Mouse (Mus musculus): ENCODE measurements around the gene Adgra3.

Adgra3 gene

DNA sequence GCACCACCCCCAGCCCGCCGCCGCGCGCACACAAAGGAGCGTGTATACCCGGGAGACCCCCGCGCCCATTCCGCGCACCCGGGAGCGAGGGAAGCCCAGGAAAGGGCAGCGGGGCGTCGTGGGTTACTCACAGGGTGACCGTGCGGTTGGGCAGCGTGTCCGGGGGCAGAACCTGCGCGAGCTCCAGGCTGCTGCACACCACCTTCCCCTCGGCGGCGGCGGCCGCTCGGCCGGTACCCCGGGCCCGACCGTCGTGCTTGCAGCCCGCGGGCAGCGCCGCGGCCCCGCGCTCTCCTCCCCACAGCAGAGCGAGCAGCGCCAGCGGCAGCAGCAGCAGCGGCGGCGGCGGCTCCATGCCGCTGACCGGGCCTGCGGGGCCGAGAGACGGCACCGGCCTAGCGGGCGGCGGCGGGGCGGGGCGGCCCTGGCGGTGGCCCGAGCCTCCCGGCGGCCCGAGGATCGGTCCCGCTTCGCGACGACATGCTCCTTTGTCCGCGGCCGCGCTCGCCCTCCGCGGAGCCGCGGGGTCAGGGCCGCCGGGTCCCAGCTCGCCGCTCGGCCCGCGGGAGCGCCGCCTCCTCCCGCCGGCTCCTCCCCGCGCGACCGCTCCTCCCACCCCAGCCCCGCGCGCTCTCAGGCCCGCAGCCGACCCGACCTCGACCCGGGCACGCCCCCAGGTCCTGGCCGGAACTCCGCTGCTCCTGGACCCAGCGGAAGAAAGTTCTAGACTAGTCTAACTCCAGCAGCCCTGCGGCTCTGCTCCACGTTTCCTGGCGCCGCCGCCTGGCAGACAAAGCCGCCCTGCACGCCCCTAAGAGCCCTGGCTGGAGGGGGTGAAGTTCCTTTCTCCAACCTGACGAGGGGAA, at the start of gene Adgra3:
Gene Adgra3 (minus strand): TSS at position 586 of the 866 bp plus-strand sequence.
- peak; percentile 81 for DNase-seq (ENCODE audit: low read depth, low spot score)

DNA sequence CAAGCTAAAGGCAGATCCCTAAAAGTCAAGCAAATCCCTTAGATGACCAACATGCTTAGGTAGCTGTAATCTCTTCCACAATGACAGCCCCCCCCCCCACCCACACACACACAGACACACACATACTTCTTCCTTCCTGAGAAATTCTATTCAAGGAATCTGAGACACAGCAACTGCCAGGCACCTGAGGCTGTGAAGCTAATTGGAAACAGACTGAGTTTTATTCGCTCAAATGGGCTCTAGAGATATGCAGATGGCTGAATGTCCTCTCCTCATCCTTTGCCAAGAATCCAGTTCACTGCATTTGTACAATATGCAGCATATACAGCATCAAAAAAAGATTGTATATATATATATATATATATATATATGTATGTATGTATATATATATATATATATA, 24.6 kb upstream of the Adgra3 start:
- no peak for DNase-seq (ENCODE audit: low read depth, low spot score)

DNA sequence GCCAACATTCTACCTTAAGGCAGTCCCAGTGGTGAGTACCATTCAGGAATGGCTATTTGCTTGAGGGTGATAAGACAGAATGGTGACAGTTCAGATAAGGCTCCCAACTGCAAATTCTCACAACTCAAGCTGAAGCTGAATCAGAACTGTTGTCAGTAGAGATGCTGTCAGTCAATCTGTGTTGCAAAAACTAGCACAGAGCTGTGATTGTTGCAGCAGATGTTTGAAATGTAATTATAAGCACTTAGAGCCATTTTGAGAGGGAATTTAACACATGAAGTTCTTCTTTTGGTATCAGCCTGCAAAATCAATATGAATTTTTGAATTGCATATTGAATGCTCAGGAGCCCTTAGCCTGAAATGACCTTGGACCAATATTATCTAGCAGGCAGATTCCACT, 15.4 kb upstream of the Adgra3 start:
- no peak for DNase-seq (ENCODE audit: low read depth, low spot score)

DNA sequence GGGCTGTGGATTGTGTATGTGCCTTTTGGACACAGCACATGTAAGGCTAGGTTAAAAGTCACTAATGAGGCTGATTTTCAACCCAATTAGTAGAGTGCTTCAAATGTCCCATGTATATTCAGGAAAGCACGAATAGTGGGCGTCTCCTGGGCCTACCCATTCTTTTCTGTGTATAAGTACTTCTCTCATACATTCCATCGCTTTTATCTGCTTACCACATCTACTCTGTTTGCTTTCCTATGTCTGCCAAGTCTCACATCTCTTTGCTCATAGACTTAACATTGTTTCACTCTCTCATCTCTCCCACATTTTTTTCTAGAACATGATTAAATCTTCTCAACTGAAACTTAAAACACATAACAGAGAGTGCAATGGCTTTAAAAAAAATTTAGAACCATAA, 5.4 kb upstream of the Adgra3 start:
- no peak for DNase-seq (ENCODE audit: low read depth, low spot score)

DNA sequence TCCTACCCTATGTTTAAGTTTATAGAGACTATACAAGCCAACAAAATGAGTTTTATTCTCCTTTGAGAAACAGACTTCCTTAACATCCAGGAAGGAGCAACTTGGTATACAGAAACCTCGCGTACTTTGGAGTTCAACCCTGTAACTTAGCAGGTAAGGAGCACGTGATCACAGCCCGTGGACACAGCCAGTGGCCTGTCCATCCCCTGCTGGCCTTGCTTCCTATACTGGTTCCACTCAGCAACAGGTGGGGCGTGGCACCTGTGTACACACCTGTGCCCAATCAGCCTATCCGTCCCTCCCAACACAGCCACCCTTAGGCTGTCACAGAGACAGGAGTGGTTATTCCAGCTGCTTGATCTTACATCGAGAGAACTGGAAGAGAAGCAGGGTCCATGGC, 780 bp upstream of the Adgra3 start:
- no peak for DNase-seq (ENCODE audit: low read depth, low spot score)

DNA sequence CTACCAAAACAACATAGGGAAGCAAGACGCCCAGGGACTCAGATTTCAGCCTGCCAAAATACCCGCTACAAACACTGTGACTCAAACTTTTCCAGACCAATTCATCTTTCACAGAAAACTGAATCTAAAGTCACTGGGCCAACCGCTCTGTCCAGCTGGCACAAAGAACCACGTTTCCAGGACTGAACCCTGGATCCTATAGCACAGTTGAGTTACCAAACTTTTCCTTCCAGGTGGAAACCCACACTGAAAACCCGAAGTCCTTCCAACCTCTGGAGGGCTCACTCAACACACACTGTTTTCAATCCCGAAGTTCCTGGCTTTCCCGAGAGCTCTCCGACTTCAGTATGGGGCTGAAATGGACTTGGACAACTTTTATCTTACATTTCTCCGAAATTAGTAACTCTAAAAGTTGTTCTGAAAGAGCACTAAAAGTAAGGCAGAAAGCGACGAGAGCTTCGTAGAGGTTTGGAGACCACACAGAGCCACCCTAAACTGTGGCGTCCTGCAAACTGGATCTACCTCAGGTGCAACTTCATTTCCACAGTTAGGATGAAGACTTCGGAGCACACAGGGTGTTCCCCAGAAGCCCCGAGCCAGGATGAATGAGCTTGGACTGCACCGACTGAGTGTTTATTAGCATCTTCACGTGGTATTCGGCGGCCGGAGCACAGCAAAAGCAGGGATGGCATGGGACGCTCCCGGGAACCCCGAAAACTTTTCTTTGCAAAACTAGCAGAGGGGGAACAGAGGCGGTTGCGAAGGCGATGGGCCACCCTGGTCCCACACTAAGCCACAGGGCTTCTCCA, 990 bp downstream of the Adgra3 start:
- peak; percentile 53 for DNase-seq (ENCODE audit: low read depth, low spot score)

DNA sequence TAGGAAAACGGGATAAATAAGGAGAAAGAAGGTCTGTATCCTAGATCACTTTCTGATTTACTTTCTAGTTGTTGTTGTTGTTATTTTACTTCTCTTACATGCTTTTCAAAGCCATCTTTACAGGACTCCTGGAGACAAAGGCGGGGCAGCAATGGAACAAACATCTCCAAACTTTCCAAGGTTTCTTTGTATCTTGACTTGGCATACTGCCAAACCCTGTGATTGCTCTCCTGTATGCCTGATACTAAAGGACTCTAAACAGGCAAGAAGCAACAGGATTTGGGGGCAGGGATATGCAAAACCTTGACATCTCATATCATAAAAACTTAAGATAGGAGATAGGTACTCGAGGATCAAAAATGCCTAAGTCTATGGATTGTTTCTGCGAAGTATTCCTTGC, 6.3 kb downstream of the Adgra3 start:
- peak; percentile 31 for DNase-seq (ENCODE audit: low read depth, low spot score)

DNA sequence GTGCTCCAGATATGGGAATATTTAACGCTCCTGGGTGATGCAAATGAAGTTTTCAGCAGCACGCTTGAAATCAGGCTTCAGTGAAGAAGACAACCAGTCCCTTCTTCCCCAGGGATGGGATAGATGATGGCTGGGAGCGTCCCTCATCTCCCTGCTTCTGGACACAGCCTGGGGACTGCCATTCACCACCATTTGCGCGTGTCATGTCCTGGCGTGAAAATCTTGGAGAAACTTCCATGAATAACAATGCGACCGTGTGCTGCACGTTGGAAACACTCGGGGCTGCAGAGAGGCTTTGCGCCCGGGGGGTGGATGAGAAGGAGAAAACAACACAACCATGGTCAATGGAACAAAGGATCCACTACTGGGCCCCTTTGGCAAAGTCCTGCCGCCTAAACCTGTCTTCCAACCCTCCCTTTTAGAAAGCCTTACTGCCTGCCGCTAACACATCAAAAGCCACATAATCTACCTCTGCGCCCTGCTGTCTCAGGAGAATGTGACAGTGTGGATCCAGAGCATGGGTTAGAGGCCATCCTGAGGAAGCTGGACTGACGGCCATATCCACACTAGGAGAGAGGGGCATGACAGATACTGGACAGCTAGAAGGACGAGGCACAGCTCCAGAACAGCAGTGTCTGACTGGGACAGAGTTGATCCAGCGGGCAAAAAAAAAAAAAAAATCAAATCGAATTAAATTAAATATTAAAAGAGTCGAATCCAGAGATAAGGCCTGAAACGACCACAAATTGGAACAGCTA, 8.0 kb downstream of the Adgra3 start:
- DNase-seq (ENCODE audit: low read depth, low spot score): peak; percentile 36

DNA sequence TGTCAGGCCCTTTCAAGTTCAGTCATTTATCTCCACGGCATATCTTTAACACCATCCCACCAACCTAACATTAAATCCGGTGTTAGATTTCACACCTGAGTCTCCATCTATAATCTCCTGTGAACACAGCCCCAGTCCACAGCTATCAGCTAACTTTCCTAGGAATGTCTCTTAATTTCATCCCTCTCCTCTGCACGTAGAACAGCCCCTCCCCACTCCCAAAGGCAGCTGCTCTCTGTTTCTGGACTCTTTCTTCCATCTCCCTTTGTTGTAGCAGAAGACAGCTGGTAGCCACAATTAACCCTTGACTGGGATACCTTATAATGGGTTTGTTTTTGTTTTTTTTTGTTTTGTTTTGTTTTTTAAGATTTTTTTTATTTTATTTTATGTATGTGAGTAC, 8.8 kb downstream of the Adgra3 start:
- no peak for DNase-seq (ENCODE audit: low read depth, low spot score)

DNA sequence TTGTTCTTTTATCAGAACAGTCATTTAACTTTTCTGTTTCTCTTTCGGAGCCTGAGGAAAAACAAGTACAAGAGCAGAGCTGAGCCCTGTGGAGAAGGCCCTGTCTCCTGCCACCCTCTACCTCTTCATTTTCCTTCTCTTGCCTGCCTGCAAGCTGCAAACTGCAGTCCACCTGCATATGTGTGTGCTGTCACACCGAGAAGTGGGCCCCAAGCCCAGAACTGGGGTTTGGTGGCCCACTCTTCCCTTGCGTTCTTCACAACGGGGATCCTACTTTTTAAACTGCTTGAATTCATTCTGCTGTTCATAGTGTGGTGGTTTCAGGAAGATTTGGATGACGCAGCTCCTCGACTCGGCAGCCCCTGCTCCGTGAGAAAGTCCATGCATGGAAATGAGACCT, 9.3 kb downstream of the Adgra3 start:
- DNase-seq (ENCODE audit: low read depth, low spot score): no peak

DNA sequence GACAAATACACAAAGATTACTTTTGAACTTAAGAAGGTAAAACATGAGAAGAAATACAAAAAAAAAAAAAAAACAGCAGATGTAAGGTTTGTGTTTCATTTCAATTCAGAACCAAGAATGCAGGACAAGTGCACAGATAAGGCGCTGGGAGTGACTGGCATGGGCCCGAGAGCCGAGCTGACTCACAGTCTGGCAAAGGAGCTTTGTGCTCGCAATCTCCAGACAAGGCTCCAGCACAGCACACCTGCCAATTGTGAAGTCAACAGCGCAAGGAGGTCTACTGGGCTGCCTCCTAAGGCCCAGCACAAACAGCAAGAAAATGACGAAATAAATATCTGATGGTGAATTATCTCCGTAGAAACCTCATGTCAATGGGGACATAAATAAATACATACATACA, 9.8 kb downstream of the Adgra3 start:
- no peak for DNase-seq (ENCODE audit: low read depth, low spot score)

DNA sequence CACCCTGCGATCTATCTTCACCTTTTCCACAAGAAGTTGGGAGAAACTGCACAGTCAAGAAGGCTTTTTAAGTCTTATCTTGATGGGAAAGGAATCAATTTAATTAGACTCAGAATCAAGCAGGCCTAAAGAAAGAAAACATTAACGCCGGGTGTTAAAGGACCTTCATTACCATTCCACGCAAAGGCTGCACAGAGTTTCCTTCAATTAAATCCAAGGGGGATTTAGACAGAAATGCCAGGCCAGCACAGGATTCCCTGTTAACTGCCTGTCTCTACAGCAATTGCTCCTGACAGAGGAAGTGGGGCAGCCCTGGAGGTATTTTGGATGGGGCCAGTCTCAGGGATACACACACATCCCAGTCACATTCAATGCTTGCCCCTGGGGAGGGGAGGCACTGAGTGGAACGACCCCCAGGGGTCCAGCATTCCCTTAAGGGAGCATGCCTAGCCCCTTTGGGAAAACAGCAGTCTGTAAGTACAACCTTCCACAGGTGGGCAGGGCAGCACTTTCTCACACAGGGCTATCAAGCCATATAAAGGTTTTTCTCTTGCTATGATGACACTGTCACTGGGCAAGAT, 10.4 kb downstream of the Adgra3 start:
- no peak for DNase-seq (ENCODE audit: low read depth, low spot score)

DNA sequence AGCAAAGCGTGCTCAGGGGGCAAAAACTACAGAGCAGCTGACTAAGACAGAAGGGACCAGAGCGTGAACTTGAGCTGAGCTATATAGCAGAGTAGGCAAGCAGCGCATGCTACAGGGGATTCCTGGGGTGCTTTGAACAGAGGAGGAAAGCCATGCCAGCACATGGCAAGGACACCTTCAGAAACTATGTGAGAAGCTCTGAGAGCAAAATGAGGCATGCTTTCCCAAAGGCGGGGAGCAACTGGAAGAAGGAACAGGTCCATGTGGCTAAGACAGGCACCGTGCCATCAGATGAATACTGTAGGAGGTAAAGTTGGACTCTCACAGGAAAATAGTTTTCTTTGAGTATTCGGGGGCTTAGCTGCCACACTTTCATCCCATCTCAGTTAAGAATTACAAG, 13.6 kb downstream of the Adgra3 start:
- no peak for DNase-seq (ENCODE audit: low read depth, low spot score)

DNA sequence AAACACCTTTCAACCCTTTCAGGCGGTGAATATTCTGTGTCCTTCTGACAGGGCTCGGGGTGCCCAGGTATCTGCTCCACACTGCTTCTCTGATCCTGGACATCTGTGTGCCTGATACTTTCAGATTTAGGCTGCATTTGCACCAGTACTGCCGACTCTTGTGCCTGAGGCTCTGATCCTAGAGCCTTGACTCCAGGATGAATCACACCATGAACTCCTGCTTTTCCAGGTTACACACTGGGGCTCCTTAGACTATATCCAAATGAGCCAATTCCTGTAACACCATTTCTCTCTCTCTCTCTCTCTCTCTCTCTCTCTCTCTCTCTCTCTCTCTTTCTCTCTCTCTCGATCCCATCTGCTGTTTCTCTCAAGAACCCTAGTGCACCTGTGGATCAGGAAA, 15.1 kb downstream of the Adgra3 start:
- no peak for DNase-seq (ENCODE audit: low read depth, low spot score)

DNA sequence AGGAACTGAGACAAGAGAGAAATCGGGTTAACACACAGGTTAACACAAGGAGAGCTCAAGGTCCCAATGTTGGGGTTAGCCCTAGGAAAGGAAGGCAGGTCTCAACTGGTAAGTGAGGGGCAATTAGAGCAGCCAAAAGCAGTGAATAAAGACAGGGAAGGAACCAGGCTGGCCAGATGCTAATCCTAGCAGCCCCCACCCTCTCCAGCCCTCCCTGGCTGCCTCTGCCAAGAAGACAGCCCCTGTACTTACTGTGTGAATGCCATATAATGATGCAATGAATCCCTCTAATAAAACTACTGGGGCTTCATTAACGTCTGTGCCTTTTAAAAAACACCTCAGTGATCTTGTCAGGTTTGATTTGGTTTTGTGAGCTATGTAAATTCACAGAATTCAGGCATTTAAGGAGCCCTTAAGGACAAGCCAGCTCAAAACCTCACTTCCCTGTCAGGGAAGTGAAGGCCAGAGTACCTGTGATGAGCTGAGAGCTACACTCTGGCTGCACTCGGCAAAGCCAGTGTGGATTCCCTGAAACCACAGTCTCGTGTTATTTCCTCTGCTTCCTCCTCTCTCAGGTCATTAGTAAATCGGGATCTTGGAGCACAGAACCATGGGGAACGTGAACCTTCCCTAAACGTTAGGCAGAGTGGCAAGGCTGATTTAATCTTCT, 16.4 kb downstream of the Adgra3 start:
- DNase-seq (ENCODE audit: low read depth, low spot score): no peak

DNA sequence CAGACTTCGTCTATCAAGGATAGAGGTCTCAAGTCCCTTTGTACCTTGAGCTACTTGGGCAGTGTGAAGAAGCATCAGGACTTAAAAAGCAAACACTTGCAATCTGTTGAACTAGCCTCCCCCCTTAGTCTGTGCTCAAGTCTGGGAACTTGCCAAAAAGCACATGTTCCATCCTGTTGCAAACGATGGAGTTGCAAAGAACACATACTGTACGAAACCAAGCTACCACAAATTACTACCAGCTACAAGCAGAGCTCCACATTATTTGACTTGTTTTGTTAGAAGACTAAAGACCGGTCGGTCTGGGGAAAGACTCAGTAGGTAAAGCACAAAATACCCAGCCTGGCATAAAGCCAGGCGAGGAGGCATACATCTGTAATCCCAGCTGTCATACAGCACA, 19.3 kb downstream of the Adgra3 start:
- DNase-seq (ENCODE audit: low read depth, low spot score): no peak

DNA sequence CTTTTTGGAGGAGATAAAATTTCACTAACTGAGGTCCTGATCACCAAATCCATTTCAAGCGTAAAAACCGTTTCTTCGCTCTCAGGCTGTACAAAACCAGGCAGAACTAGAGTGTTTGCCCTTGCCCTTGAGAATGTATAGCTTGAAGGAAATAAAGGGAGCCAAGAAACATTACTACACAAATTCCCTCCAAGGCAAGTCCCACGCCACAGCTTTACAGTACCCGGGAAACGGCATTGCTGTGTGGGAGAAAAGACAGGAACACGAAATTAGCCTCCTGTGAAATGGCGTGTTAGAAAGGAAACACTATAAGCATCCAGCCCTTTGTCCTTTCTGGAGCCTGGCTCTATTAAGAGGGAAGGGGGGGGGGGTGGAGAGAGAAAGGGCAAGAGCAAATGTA, 21.1 kb downstream of the Adgra3 start:
- no peak for DNase-seq (ENCODE audit: low read depth, low spot score)

DNA sequence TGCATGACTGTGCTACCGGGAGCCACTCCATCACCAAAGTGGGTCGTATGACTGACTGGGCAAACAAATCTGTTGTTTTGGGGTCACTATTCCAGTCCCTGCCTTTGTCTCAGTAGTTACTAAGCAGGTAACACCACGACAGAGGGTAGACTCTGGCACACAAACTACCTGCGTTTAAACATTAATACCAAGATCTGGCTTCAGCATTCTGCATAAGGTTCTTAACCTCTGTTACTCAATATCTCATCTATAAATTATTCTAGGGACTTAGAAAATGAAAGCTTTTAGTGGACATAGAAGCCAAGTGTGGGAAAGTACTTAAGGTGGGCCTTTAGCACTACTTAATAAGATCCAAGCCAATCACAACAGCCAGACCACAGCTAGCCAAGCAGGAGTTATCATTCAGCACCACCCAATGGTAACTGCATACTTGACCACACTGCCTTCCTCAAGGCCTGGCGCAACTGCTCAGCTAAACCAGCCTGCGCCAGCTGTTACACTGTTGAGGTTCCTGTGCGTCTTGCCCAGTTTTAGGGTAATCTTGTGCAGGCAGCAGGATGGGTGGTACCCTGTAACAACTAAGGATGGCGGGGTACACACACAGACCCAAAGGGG, 23.8 kb downstream of the Adgra3 start:
- no peak for DNase-seq (ENCODE audit: low read depth, low spot score)

DNA sequence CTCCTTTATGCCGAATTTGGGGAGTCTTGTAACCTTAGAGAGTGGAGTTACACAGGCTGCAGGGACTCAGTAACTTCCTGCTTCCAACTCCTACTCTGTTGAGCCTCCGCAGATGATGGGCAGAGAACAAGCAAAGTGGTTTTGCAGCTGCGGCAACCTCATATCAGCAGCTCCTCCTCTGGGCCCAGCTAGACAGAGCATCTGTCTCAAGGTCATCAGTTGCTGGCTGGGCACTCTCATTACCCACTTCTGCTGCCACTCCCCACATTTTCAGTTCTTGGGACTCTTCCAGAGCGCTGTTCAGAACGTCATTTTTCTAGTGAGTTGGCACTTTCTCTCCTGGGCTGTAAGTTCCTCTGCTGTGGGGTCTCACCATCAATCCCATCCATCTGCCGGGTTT, 24.6 kb downstream of the Adgra3 start:
- DNase-seq (ENCODE audit: low read depth, low spot score): no peak

DNA sequence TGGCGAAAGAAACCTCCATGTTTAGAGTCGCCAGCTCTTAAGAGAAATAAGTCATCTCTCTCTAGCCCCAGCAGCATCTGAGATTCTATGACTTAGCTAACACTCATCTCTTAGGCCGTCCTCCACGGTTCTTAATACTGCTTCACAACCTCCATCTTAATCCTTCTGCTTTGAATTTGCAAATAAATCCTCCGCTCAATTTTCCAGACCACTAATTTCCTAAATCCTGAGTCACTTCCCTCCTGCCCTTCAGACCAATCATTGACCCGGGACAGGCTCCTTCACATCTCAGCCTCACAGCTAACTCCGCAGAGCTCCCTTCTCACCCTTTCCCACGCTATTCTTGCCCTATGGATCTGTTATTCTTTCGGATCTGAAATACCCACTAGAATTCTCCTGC, 25.1 kb downstream of the Adgra3 start:
- no peak for DNase-seq (ENCODE audit: low read depth, low spot score)

DNA sequence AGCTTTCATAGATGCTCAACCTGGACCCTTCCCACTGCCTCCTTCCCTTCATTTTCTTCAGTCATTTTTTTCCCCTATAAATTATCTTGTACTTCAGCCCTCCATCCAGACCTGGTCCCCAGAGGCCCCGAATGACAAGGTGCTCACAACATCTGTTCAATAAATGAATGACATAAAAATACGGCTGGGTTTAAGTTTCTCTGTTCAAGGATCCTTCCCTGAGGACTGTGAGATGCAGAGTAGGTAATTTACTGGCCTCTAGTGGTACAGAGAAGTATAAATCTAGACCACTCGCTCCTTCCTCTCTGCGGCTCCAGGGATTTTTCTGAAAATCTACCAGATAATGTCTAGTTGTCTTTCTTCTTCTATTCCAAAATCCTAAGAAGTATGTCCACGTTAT, 26.5 kb downstream of the Adgra3 start:
- DNase-seq (ENCODE audit: low read depth, low spot score): no peak

Measured in R1 (cell line).